Mouse (Mus musculus) liver, embryonic 14.5 days (tissue): ENCODE results near the gene Cnga4.
A peak's percentile ranks its signal among the peaks of the same experiment; 100 is the strongest.

Experiments
- CTCF ChIP-seq: IDR thresholded peaks from 2 replicates; pipeline ENCODE4 v1.5.1; 2016; ENCODE audit warnings: antibody characterized with exemption, low read depth, control low read depth
- EP300 ChIP-seq: IDR thresholded peaks from 2 replicates; pipeline ENCODE4 v1.6.1; 2016; ENCODE audit warnings: antibody characterized with exemption, low read depth

DNA sequence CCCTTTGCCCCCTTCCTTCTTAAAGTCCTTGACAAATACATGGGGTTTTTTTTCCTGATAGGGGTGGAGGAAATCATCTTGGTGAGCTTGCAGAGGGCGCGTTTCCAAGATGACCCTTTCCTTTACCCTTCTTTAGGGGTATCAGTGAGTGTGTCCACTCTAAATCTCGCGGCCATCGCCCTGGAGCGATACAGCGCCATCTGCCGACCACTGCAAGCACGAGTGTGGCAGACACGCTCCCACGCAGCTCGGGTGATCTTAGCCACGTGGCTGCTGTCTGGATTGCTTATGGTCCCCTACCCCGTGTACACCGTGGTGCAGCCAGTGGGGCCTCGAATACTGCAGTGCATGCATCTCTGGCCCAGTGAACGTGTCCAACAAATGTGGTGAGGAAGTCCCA, 29.5 kb downstream of the Cnga4 start:
- TF ChIP-seq CTCF (peak; percentile 23; the same call in 1 of the 2 replicates), EP300 (no peak)
